Mouse (Mus musculus): ENCODE data around the gene Nlgn3. TPM values are rescaled to one million over a fixed set of nuclear protein-coding genes. Genes with fewer than 3 reads are reported as not detected.
A peak's percentile ranks its signal among the peaks of the same experiment; 100 is the strongest.

The Nlgn3 gene
- polyA plus RNA-seq, 1 experiment from 2014 or later = 0.06 TPM

- H3K4me2 ChIP-seq (ENCODE audit: low read depth, low read length) = no peak overlapping the region
- no peaks in the 10 kb centered on the region for H3K9me3 ChIP-seq (ENCODE audit: low read length)
- WGBS (ENCODE audit: insufficient replicate concordance) = 29% methylated on average over 6 of the region's 6 CpGs
- no peak overlapping the region for H3K4me3 ChIP-seq (ENCODE audit: low read depth, low read length)
- peaks cover 38% of the 10 kb centered on the region for H3K36me3 ChIP-seq (replicated peaks; ENCODE audit: insufficient read depth, low read length)
- no peaks in the 10 kb centered on the region for H3K27me3 ChIP-seq (ENCODE audit: insufficient read depth, low read length)
- TF ChIP-seq CTCF (IDR thresholded peaks at IDR 0.05; ENCODE audit: low read depth) (peak; percentile 88), EP300 (IDR thresholded peaks at IDR 0.05; ENCODE audit: low read depth) (no peak)
- no peak overlapping the region for H3K27ac ChIP-seq (ENCODE audit: low read depth)
- no peak overlapping the region for H3K9ac ChIP-seq (replicated peaks)
- ATAC-seq (peak; percentile 22; the same call in 1 of the 2 replicates), DNase-seq (peak; percentile 78)
- H3K4me1 ChIP-seq (ENCODE audit: insufficient read depth) = peaks cover 3% of the 10 kb centered on the region; the same call in 1 of the 2 replicates
Observed at GRCm38 (mm10) chrX:101285534-101285933, 13.4 kb upstream of the Nlgn3 start.

DNA sequence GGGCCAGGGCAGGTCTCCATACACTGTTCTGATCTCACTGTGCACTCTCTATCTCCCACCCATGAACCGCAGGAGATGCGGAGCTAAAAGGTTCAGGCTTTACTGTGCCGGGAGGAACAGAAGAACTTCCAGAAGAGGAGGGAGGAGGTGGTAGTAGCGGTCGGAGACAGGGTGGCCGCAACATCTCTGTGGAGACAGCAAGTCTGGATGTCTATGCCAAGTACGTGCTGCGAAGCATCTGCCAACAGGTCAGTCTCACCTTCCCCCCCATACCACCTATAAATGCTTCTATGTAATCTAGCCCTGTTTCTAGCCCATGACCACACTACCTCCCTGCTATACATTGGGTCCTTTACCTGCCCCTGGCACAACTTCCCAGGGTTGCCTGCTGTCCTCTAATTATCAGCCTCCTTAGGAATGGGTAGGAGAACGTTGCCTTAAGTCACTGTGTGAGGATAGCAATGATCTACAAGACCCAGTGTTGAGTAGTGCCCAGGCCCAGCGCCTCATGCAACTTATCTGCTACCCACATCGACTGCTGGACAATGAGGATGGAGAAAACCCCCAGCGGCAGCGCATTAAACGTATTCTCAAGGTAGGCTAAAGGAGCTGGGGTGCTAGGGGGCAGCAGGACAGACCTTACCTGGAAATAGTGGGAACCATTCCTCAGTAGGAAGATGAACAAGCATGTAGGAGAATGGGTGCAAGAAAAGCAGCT lies 12.9 kb upstream of the Nlgn3 start:
- H3K36me3 ChIP-seq (replicated peaks; ENCODE audit: insufficient read depth, low read length) = peaks cover 35% of the 10 kb centered on the region
- H3K9me3 ChIP-seq (ENCODE audit: low read length) = no peaks in the 10 kb centered on the region
- DNase-seq (no peak), ATAC-seq (no peak)
- H3K4me2 ChIP-seq (ENCODE audit: low read depth, low read length) = no peak overlapping the region
- no peak overlapping the region for H3K27ac ChIP-seq (ENCODE audit: low read depth)
- peaks cover 3% of the 10 kb centered on the region; the same call in 1 of the 2 replicates for H3K4me1 ChIP-seq (ENCODE audit: insufficient read depth)
- 88% methylated on average over 14 of the region's 14 CpGs for WGBS (ENCODE audit: insufficient replicate concordance)
- H3K4me3 ChIP-seq (ENCODE audit: low read depth, low read length) = no peak overlapping the region
- H3K27me3 ChIP-seq (ENCODE audit: insufficient read depth, low read length) = no peaks in the 10 kb centered on the region
- no peak for TF ChIP-seq EP300 (IDR thresholded peaks at IDR 0.05; ENCODE audit: low read depth)
- TF ChIP-seq CTCF (IDR thresholded peaks at IDR 0.05; ENCODE audit: low read depth) = no peak
- no peak overlapping the region for H3K9ac ChIP-seq (replicated peaks)

DNA sequence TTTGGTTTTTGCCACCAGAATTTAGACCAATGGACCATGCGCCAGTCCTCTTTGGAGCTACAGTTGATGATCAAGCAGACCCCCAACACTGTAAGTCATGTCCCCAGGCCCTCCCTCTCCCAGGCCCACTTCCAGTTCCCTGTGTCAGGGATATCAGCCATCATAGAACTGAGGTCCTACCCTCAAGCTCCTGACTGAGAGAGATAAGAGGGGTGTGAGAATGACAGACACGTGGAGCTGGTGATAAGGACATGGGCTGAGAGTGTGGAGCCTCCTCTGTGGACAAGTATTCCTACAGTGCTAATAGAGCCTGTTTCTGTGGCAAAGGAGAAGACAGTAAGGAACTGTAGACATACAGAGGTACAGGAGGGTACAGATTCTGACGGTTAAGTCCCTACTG lies 11.4 kb upstream of the Nlgn3 start:
- H3K4me3 ChIP-seq (ENCODE audit: low read depth, low read length) = no peak overlapping the region
- H3K4me2 ChIP-seq (ENCODE audit: low read depth, low read length) = peak overlapping the region; percentile 35; the same call in 1 of the 2 replicates
- TF ChIP-seq CTCF (IDR thresholded peaks at IDR 0.05; ENCODE audit: low read depth) (no peak), EP300 (IDR thresholded peaks at IDR 0.05; ENCODE audit: low read depth) (peak; percentile 97)
- H3K27me3 ChIP-seq (ENCODE audit: insufficient read depth, low read length) = no peaks in the 10 kb centered on the region
- peak overlapping the region; percentile 90 for H3K27ac ChIP-seq (ENCODE audit: low read depth)
- DNase-seq (peak; percentile 24), ATAC-seq (peak; percentile 97)
- H3K36me3 ChIP-seq (replicated peaks; ENCODE audit: insufficient read depth, low read length) = peaks cover 40% of the 10 kb centered on the region
- H3K9me3 ChIP-seq (ENCODE audit: low read length) = no peaks in the 10 kb centered on the region
- H3K9ac ChIP-seq (replicated peaks) = no peak overlapping the region
- H3K4me1 ChIP-seq (ENCODE audit: insufficient read depth) = peaks cover 3% of the 10 kb centered on the region; the same call in 1 of the 2 replicates
- 50% methylated on average over 3 of the region's 3 CpGs for WGBS (ENCODE audit: insufficient replicate concordance)

- Histone ChIP-seq H3K9ac (replicated peaks) (no peak overlapping the region), H3K4me1 (ENCODE audit: insufficient read depth) (peaks cover 3% of the 10 kb centered on the region; the same call in 1 of the 2 replicates), H3K9me3 (ENCODE audit: low read length) (no peaks in the 10 kb centered on the region), H3K4me3 (ENCODE audit: low read depth, low read length) (no peak overlapping the region), H3K4me2 (ENCODE audit: low read depth, low read length) (peak overlapping the region; percentile 35; the same call in 1 of the 2 replicates), H3K27me3 (ENCODE audit: insufficient read depth, low read length) (no peaks in the 10 kb centered on the region), H3K36me3 (replicated peaks; ENCODE audit: insufficient read depth, low read length) (peaks cover 41% of the 10 kb centered on the region), H3K27ac (ENCODE audit: low read depth) (peak overlapping the region; percentile 90)
- ATAC-seq (no peak), DNase-seq (no peak)
- TF ChIP-seq EP300 (IDR thresholded peaks at IDR 0.05; ENCODE audit: low read depth) (no peak), CTCF (IDR thresholded peaks at IDR 0.05; ENCODE audit: low read depth) (no peak)
- 67% methylated on average over 6 of the region's 6 CpGs for WGBS (ENCODE audit: insufficient replicate concordance)
Observed at GRCm38 (mm10) chrX:101288432-101288831, 10.5 kb upstream of the Nlgn3 start.

GRCm38 (mm10) chrX:101289037-101289436 lies 9.9 kb upstream of the Nlgn3 start:
- TF ChIP-seq CTCF (IDR thresholded peaks at IDR 0.05; ENCODE audit: low read depth) (no peak), EP300 (IDR thresholded peaks at IDR 0.05; ENCODE audit: low read depth) (no peak)
- WGBS (ENCODE audit: insufficient replicate concordance) = 84% methylated on average over 7 of the region's 7 CpGs
- Histone ChIP-seq H3K36me3 (replicated peaks; ENCODE audit: insufficient read depth, low read length) (peaks cover 39% of the 10 kb centered on the region), H3K27ac (ENCODE audit: low read depth) (no peak overlapping the region), H3K4me1 (ENCODE audit: insufficient read depth) (peaks cover 3% of the 10 kb centered on the region; the same call in 1 of the 2 replicates), H3K4me3 (ENCODE audit: low read depth, low read length) (no peak overlapping the region), H3K4me2 (ENCODE audit: low read depth, low read length) (no peak overlapping the region), H3K9me3 (ENCODE audit: low read length) (no peaks in the 10 kb centered on the region), H3K27me3 (ENCODE audit: insufficient read depth, low read length) (no peaks in the 10 kb centered on the region), H3K9ac (replicated peaks) (no peak overlapping the region)
- no peak for ATAC-seq
- no peak for DNase-seq

DNA sequence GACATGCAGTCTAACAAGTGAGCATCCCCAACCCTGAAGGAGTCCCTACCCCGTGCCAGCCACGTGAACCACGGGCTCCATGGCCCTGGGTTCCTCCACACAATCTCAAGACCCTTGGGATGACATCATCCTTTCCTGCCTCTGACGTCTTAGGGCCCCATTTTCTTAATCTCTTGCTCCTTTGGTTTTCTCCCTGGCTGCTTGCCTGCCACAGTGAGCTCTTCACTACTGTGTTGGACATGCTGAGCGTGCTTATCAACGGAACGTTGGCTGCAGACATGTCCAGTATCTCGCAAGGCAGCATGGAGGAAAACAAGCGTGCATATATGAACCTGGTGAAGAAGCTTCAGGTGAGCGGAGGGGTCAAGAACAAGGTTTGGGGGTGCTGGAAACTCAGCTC lies 8.9 kb upstream of the Nlgn3 start:
- H3K4me3 ChIP-seq (ENCODE audit: low read depth, low read length) = no peak overlapping the region
- H3K4me2 ChIP-seq (ENCODE audit: low read depth, low read length) = peak overlapping the region; percentile 6; the same call in 1 of the 2 replicates
- peaks cover 39% of the 10 kb centered on the region for H3K36me3 ChIP-seq (replicated peaks; ENCODE audit: insufficient read depth, low read length)
- peak overlapping the region; percentile 34 for H3K27ac ChIP-seq (ENCODE audit: low read depth)
- DNase-seq (no peak), ATAC-seq (peak; percentile 41)
- peaks cover 3% of the 10 kb centered on the region; the same call in 1 of the 2 replicates for H3K4me1 ChIP-seq (ENCODE audit: insufficient read depth)
- no peaks in the 10 kb centered on the region for H3K9me3 ChIP-seq (ENCODE audit: low read length)
- 60% methylated on average over 10 of the region's 10 CpGs for WGBS (ENCODE audit: insufficient replicate concordance)
- H3K27me3 ChIP-seq (ENCODE audit: insufficient read depth, low read length) = no peaks in the 10 kb centered on the region
- no peak overlapping the region for H3K9ac ChIP-seq (replicated peaks)
- no peak for TF ChIP-seq CTCF (IDR thresholded peaks at IDR 0.05; ENCODE audit: low read depth)
- TF ChIP-seq EP300 (IDR thresholded peaks at IDR 0.05; ENCODE audit: low read depth) = peak; percentile 68

All from liver, postnatal 0 days (tissue).